Mouse (Mus musculus): ENCODE data around the gene Mvp. TPM values are rescaled to one million over a fixed set of nuclear protein-coding genes. Genes with fewer than 3 reads are reported as not detected.
A peak's percentile ranks its signal among the peaks of the same experiment; 100 is the strongest.

Mvp gene
- polyA plus RNA-seq, 1 experiment = 15.1 TPM

DNA sequence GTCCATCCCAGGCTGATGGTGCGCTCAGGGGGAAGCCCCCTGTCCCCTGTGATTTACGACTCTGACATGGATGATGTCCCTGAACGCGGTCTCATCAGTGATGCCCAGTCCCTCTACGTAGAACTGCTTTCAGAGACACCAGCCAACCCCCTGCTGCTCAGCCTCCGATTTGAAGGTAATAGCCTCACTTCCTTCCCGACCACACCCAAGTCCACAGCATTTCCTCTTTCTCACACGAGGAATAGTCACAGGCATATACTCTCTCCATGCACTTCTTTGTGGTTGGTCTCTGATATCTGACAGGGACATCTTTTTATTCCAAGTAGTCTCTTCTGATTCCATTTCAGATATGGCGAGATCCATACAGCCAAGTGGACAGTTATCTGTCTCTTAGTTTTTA is 54.6 kb downstream of the Mvp start:
- Histone ChIP-seq H3K27ac (ENCODE audit: control insufficient read depth, insufficient read depth, low read depth, low read length, poor library complexity) (no peak overlapping the region), H3K4me1 (ENCODE audit: control insufficient read depth, insufficient read depth, low read length) (peaks cover 2% of the 10 kb centered on the region), H3K4me3 (replicated peaks; ENCODE audit: control insufficient read depth, low read depth, low read length) (no peak overlapping the region)
- WGBS = 46% methylated on average over 9 of the region's 9 CpGs
- TF ChIP-seq CTCF (IDR thresholded peaks at IDR 0.05; ENCODE audit: control insufficient read depth, insufficient read depth, low read length) (no peak), POLR2A (IDR thresholded peaks at IDR 0.05; ENCODE audit: borderline replicate concordance, control insufficient read depth, low read depth, low read length) (no peak)

DNA sequence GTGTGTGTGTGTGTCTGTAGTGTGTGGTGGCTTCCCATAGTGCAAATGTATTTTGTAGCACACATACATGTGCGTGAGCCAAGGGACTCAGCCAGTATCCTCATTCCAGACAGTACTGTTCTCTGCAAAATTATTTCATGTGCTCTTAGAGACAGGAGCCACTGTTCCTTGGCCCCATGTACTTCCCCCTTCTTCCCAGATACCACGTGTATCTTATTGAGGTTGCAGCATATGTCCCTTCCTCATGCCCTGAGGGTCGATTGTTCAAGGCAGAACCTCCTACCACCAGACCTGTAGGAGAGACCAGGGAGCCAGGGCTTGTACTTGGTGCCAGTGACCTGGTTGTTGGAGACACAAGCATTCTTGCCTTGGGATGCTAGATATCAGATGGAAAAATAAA is 59.3 kb downstream of the Mvp start:
- 22% methylated on average over 3 of the region's 3 CpGs for WGBS
- TF ChIP-seq POLR2A (IDR thresholded peaks at IDR 0.05; ENCODE audit: borderline replicate concordance, control insufficient read depth, low read depth, low read length) (no peak), CTCF (IDR thresholded peaks at IDR 0.05; ENCODE audit: control insufficient read depth, insufficient read depth, low read length) (no peak)
- Histone ChIP-seq H3K27ac (ENCODE audit: control insufficient read depth, insufficient read depth, low read depth, low read length, poor library complexity) (no peak overlapping the region), H3K4me1 (ENCODE audit: control insufficient read depth, insufficient read depth, low read length) (peaks cover 2% of the 10 kb centered on the region), H3K4me3 (replicated peaks; ENCODE audit: control insufficient read depth, low read depth, low read length) (no peak overlapping the region)

DNA sequence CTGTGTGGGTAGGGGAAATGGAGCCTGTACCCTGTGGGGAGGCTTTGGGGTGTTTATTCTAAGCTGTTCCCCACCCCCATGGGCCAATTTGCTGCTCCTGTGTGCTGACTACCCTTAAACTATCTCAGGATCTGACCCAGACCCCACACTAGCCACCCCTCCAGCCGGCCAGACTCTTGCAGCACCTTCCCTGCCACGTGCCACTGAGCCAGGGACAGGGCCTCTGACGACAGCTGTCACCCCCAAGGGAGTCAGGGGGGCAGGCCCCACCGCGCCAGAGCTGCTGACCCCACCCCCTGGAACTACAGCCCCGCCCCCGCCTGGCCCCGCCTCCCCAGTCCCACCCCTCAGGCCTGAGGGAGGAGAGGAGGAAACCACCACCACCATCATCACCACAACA is 61.8 kb downstream of the Mvp start:
- Histone ChIP-seq H3K4me3 (replicated peaks; ENCODE audit: control insufficient read depth, low read depth, low read length) (no peak overlapping the region), H3K4me1 (ENCODE audit: control insufficient read depth, insufficient read depth, low read length) (no peaks in the 10 kb centered on the region), H3K27ac (ENCODE audit: control insufficient read depth, insufficient read depth, low read depth, low read length, poor library complexity) (no peak overlapping the region)
- WGBS = 8% methylated on average over 7 of the region's 8 CpGs
- TF ChIP-seq CTCF (IDR thresholded peaks at IDR 0.05; ENCODE audit: control insufficient read depth, insufficient read depth, low read length) (no peak), POLR2A (IDR thresholded peaks at IDR 0.05; ENCODE audit: borderline replicate concordance, control insufficient read depth, low read depth, low read length) (no peak)

DNA sequence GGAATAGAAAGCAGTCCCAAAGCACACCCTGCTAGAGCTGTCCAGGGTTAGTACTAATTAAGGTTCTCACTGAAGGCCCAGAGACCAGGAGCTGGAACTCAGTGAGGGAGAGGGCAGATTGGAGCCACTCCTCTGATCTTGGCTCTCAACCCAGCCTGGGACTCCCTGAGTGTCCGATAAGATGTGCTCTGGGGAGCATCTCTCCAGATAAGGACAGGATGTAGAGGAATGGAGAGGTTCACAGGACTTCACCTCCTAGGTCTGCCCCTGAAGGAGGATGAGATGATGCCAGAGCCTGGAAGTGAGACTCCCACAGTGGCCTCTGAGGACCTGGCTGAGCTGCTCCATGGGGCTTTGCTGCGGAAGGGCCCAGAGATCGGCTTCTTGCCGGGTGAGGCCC is 62.7 kb downstream of the Mvp start:
- TF ChIP-seq POLR2A (IDR thresholded peaks at IDR 0.05; ENCODE audit: borderline replicate concordance, control insufficient read depth, low read depth, low read length) (no peak), CTCF (IDR thresholded peaks at IDR 0.05; ENCODE audit: control insufficient read depth, insufficient read depth, low read length) (no peak)
- H3K4me1 ChIP-seq (ENCODE audit: control insufficient read depth, insufficient read depth, low read length) = no peaks in the 10 kb centered on the region
- H3K27ac ChIP-seq (ENCODE audit: control insufficient read depth, insufficient read depth, low read depth, low read length, poor library complexity) = no peak overlapping the region
- H3K4me3 ChIP-seq (replicated peaks; ENCODE audit: control insufficient read depth, low read depth, low read length) = no peak overlapping the region
- 35% methylated on average over 4 of the region's 4 CpGs for WGBS

DNA sequence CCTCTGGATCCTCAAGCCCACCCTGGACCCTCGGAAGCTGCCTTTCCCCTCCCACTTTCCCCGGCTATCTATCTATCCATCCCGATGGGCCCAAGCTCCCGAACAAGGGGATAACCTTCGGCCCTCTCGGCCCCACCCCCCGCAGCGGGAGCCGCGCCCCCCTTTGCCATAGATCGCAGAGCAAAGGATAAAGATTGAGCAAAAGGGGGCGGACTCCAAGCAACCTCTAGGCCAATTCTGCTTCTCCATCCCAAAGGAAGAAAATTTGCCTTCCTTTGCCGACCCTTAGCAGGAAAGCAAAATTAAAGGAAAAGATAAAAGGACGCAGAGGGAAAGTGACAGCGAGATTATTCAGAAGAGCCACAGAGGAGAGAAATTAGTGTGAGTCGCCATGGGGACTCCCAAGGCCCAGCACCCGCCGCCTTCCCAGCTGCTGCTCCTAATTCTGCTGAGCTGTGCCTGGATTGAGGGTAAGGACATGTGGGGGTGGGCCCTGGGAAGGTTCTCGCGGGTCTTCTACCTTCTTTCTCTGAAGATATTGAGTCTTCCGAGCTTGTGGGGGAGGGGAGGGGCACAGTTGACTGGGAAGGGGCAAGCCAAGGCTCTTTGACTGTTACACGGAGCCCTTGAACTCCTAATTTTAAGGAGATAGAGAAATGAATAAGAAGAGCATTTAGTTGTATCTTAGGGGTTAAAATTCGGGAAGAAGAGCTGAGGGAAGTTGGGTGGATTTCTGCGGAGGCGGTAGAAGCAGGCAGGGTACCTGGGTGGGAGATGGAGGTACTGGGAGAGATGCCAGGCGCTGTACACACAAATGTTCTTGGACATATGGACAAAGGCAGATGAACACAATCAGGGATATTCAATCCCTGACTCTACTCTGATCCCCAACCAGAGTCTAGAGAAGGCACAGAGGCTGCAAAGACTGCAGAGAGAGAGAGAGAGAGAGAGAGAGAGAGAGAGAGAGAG is 63.5 kb downstream of the Mvp start:
- Histone ChIP-seq H3K4me3 (replicated peaks; ENCODE audit: control insufficient read depth, low read depth, low read length) (no peak overlapping the region), H3K27ac (ENCODE audit: control insufficient read depth, insufficient read depth, low read depth, low read length, poor library complexity) (no peak overlapping the region), H3K4me1 (ENCODE audit: control insufficient read depth, insufficient read depth, low read length) (no peaks in the 10 kb centered on the region)
- TF ChIP-seq CTCF (IDR thresholded peaks at IDR 0.05; ENCODE audit: control insufficient read depth, insufficient read depth, low read length) (no peak), POLR2A (IDR thresholded peaks at IDR 0.05; ENCODE audit: borderline replicate concordance, control insufficient read depth, low read depth, low read length) (no peak)
- WGBS = 11% methylated on average over 26 of the region's 26 CpGs

GRCm38 (mm10) chr7:126949793-126950646 is 64.4 kb downstream of the Mvp start, which contains the start of gene Sez6l2:
Gene Sez6l2 (plus strand): TSS chr7:126950563.
- TF ChIP-seq CTCF (IDR thresholded peaks at IDR 0.05; ENCODE audit: control insufficient read depth, insufficient read depth, low read length) (no peak), POLR2A (IDR thresholded peaks at IDR 0.05; ENCODE audit: borderline replicate concordance, control insufficient read depth, low read depth, low read length) (no peak)
- WGBS = 2% methylated on average over 42 of the region's 42 CpGs

GRCm38 (mm10) chr7:126949403-126949792 is 65.0 kb downstream of the Mvp start, which contains the start of gene Asphd1:
Gene Asphd1 (minus strand): TSS chr7:126949582.
- Histone ChIP-seq H3K27ac (ENCODE audit: control insufficient read depth, insufficient read depth, low read depth, low read length, poor library complexity) (no peak within 1 kb of the TSS), H3K4me1 (ENCODE audit: control insufficient read depth, insufficient read depth, low read length) (no peaks in the 10 kb centered on the region), H3K4me3 (replicated peaks; ENCODE audit: control insufficient read depth, low read depth, low read length) (peak within 1 kb of the TSS; percentile 1)
- TF ChIP-seq POLR2A (IDR thresholded peaks at IDR 0.05; ENCODE audit: borderline replicate concordance, control insufficient read depth, low read depth, low read length) (no peak), CTCF (IDR thresholded peaks at IDR 0.05; ENCODE audit: control insufficient read depth, insufficient read depth, low read length) (no peak)
- 3% methylated on average over 21 of the region's 21 CpGs for WGBS

More at GRCm38 (mm10) chr7:126949793-126950646, 64.4 kb downstream of the Mvp start, which contains the start of gene Sez6l2:
- Histone ChIP-seq H3K4me1 (ENCODE audit: control insufficient read depth, insufficient read depth, low read length) (no peaks in the 10 kb centered on the region), H3K4me3 (replicated peaks; ENCODE audit: control insufficient read depth, low read depth, low read length) (peak within 1 kb of the TSS; percentile 1), H3K27ac (ENCODE audit: control insufficient read depth, insufficient read depth, low read depth, low read length, poor library complexity) (no peak within 1 kb of the TSS)

DNA sequence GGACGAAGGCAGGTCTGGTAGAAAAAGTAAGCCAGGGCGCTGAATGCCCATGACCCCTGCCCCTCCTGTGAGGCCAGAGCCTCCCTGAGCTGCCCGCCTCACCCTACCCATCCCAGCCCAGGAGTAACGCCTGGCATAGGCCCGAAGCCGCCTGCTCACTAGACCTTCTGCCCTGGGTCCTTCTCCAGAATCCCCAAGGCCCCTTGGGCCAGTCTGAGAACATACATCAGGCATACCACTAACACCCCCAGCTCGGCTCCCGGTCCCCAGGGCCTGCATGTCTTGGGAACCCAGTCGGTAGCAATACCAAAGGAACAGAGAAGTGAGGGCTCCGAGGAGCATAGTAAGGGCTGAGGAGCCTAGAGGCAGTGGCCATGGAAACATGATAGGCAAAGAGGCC is 65.8 kb downstream of the Mvp start:
- TF ChIP-seq POLR2A (IDR thresholded peaks at IDR 0.05; ENCODE audit: borderline replicate concordance, control insufficient read depth, low read depth, low read length) (no peak), CTCF (IDR thresholded peaks at IDR 0.05; ENCODE audit: control insufficient read depth, insufficient read depth, low read length) (no peak)
- no peak overlapping the region for H3K4me3 ChIP-seq (replicated peaks; ENCODE audit: control insufficient read depth, low read depth, low read length)
- no peak overlapping the region for H3K27ac ChIP-seq (ENCODE audit: control insufficient read depth, insufficient read depth, low read depth, low read length, poor library complexity)
- WGBS = 81% methylated on average over 10 of the region's 10 CpGs
- H3K4me1 ChIP-seq (ENCODE audit: control insufficient read depth, insufficient read depth, low read length) = no peaks in the 10 kb centered on the region

All from bone marrow, adult 2 months (tissue).